Mouse (Mus musculus) neural tube, embryonic 14.5 days (tissue): Measurements from ENCODE around the gene Cfap43. TPM values are rescaled to one million over a fixed set of nuclear protein-coding genes. Genes with fewer than 3 reads are reported as not detected.

ENCODE experiments used
- ATAC-seq: fragments of 200-750 bp; cut with Nextera tagmentation; 2 replicates; pipeline ENCODE4 v1.8.0; 2017; ENCODE audit warnings: low read depth, mild to moderate bottlenecking, moderate TSS enrichment, moderate library complexity
- H3K27ac ChIP-seq: fragments of 300-500 bp; sonication (generic); 2 replicates; pipeline ENCODE4 v1.5.1; 2014; ENCODE audit warnings: low read depth, mild to moderate bottlenecking, control low read depth, low read length, moderate library complexity, mixed read lengths
- H3K27me3 ChIP-seq: fragments of 300-500 bp; sonication (generic); 2 replicates; pipeline ENCODE4 v1.6.1; 2014; ENCODE audit warnings: low read length; ENCODE audit not compliant: control insufficient read depth, insufficient read depth
- H3K36me3 ChIP-seq: fragments of 300-500 bp; sonication (generic); 2 replicates; pipeline ENCODE4 v1.6.1; 2014; ENCODE audit warnings: low read length, mixed read lengths; ENCODE audit not compliant: control insufficient read depth, insufficient read depth
- H3K4me1 ChIP-seq: fragments of 300-500 bp; sonication (generic); 2 replicates; pipeline ENCODE4 v1.6.1; 2014; ENCODE audit warnings: low read length; ENCODE audit not compliant: control insufficient read depth, insufficient read depth
- H3K4me2 ChIP-seq: fragments of 300-500 bp; sonication (generic); 2 replicates; pipeline ENCODE4 v1.6.1; 2014; ENCODE audit warnings: mild to moderate bottlenecking, low read depth, low read length, control low read depth
- H3K4me3 ChIP-seq: fragments of 300-500 bp; sonication (generic); 2 replicates; pipeline ENCODE4 v1.5.1; 2014; ENCODE audit warnings: low read depth, low read length, control low read depth, mixed read lengths
- H3K9ac ChIP-seq: fragments of 300-500 bp; sonication (generic); replicated peaks from 2 replicates; pipeline ENCODE4 v1.6.1; 2014; ENCODE audit warnings: low read depth, mild to moderate bottlenecking, control low read depth, low read length, mixed read lengths
- H3K9me3 ChIP-seq: fragments of 300-500 bp; sonication (generic); 2 replicates; pipeline ENCODE4 v1.6.1; 2016; ENCODE audit warnings: low read length; ENCODE audit not compliant: control insufficient read depth
- WGBS: fragments of 180-500 bp; shearing (Covaris S2); extraction: QIAGEN DNeasy Blood & Tissue Kit; methylation state at CpG from one replicate; pipeline ENCODE4 v1.1.7; 2014; 5-methylcytosine and 5-hydroxymethylcytosine counted together
- polyA plus RNA-seq: library from polyadenylated mRNA; unstranded; fragments of >200 nt; fragmentation: Nextera tagmentation; extraction: Ambion mirVana; gene quantifications from 2 replicates; pipeline ENCODE4 v1.2.1, GENCODE M21; 2014

Gene Cfap43
- polyA plus RNA-seq, 1 experiment from 2014 or later, result 1.7 TPM

DNA sequence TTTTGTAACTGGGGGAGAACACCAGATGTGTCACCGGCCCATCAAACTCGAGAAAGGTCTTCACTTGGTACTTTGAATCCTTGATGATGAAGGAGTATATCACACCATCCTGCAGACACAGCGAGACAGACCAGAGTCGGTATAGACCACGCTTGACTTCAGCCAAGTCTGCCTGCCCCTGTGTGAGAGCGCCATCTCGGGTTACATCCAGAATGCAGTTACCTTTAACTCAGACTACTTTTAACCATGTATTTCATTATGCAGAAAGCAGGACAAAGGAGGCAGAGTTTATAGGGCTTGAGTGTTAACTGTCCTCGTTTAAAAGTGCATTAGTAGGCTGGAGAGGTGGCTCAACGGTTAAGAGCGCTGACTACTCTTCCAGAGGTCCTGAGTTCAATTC, 107.0 kb downstream of the Cfap43 start:
- no peak overlapping the region for H3K9ac ChIP-seq
- H3K27ac ChIP-seq, result no peak overlapping the region
- no peaks in the 10 kb centered on the region for H3K9me3 ChIP-seq
- H3K36me3 ChIP-seq, result no peaks in the 10 kb centered on the region
- no peak for ATAC-seq
- WGBS, result 81% methylated on average over 10 of the region's 10 CpGs
- no peaks in the 10 kb centered on the region for H3K27me3 ChIP-seq
- H3K4me3 ChIP-seq, result no peak overlapping the region
- no peaks in the 10 kb centered on the region for H3K4me1 ChIP-seq
- H3K4me2 ChIP-seq, result no peak overlapping the region

DNA sequence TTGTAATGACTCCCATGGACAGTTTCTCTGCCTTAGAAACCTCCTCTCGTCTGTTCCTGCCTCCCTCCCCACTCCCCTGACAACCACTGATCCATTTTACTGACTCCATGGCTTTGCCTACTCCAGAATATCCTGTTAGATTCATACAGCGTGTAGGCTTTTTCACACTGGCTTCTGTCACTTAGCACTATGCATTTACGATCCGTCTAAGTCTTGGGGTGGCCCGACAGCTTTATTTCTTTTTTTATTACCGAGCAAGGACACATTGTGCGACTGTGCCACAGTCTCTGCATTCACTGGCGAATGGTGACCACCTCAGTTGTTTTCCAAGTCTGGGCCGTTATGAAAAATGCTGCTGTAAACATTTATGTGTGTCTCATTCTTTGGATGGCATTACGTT, 120.5 kb downstream of the Cfap43 start:
- Histone ChIP-seq H3K4me3 (no peak overlapping the region), H3K27me3 (no peaks in the 10 kb centered on the region), H3K4me2 (no peak overlapping the region), H3K9ac (no peak overlapping the region), H3K4me1 (no peaks in the 10 kb centered on the region), H3K36me3 (no peaks in the 10 kb centered on the region), H3K27ac (no peak overlapping the region), H3K9me3 (no peaks in the 10 kb centered on the region)
- ATAC-seq, result peak; percentile 54; the same call in 1 of the 2 replicates
- WGBS, result 22% methylated on average over 10 of the region's 10 CpGs

- Histone ChIP-seq H3K4me2 (no peak overlapping the region), H3K9me3 (no peaks in the 10 kb centered on the region), H3K27ac (no peak overlapping the region), H3K27me3 (no peaks in the 10 kb centered on the region), H3K9ac (no peak overlapping the region), H3K4me3 (no peak overlapping the region), H3K4me1 (no peaks in the 10 kb centered on the region), H3K36me3 (no peaks in the 10 kb centered on the region)
- ATAC-seq, result no peak; the same call in 1 of the 2 replicates
- 17% methylated on average over 7 of the region's 7 CpGs for WGBS
Measured at GRCm38 (mm10) chr19:47796699-47797098, 122.4 kb downstream of the Cfap43 start.

- no peaks in the 10 kb centered on the region for H3K4me1 ChIP-seq
- 43% methylated on average over 15 of the region's 15 CpGs for WGBS
- no peaks in the 10 kb centered on the region for H3K9me3 ChIP-seq
- no peaks in the 10 kb centered on the region for H3K36me3 ChIP-seq
- no peak overlapping the region for H3K4me3 ChIP-seq
- no peak overlapping the region for H3K9ac ChIP-seq
- no peak overlapping the region for H3K4me2 ChIP-seq
- no peak for ATAC-seq
- H3K27ac ChIP-seq, result no peak overlapping the region
- H3K27me3 ChIP-seq, result no peaks in the 10 kb centered on the region
Measured at GRCm38 (mm10) chr19:47795009-47795728, 123.9 kb downstream of the Cfap43 start.

DNA sequence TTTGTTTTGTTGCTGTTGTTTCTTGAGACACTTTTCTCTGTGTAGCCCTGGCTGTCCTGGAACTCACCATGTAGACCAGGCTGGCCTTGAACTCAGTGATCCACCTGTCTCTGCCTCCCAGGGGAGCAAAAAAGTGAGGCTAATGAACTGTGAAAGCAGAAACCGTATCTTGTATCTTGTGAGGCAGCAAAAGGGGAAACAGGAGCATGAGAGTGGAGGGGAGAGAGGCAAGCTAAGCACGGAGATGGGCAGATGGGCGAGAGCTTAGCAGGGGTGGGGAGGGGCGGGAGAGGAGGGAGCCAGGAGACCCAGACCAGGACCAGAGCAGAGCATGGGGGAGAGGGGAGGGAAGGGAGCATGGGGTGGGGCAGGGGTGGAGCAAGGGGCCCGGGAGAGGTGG, 124.8 kb downstream of the Cfap43 start:
- ATAC-seq, result no peak
- H3K27me3 ChIP-seq, result no peaks in the 10 kb centered on the region
- H3K4me3 ChIP-seq, result no peak overlapping the region
- H3K9ac ChIP-seq, result no peak overlapping the region
- WGBS, result 27% methylated on average over 5 of the region's 5 CpGs
- no peak overlapping the region for H3K4me2 ChIP-seq
- H3K36me3 ChIP-seq, result no peaks in the 10 kb centered on the region
- H3K9me3 ChIP-seq, result no peaks in the 10 kb centered on the region
- no peak overlapping the region for H3K27ac ChIP-seq
- H3K4me1 ChIP-seq, result no peaks in the 10 kb centered on the region

GRCm38 (mm10) chr19:47790316-47791020, 128.6 kb downstream of the Cfap43 start:
- Histone ChIP-seq H3K27me3 (no peaks in the 10 kb centered on the region), H3K9ac (no peak overlapping the region), H3K4me2 (no peak overlapping the region), H3K27ac (no peak overlapping the region), H3K36me3 (no peaks in the 10 kb centered on the region), H3K4me3 (no peak overlapping the region), H3K4me1 (no peaks in the 10 kb centered on the region), H3K9me3 (no peaks in the 10 kb centered on the region)
- no peak for ATAC-seq
- 93% methylated on average over 11 of the region's 11 CpGs for WGBS

DNA sequence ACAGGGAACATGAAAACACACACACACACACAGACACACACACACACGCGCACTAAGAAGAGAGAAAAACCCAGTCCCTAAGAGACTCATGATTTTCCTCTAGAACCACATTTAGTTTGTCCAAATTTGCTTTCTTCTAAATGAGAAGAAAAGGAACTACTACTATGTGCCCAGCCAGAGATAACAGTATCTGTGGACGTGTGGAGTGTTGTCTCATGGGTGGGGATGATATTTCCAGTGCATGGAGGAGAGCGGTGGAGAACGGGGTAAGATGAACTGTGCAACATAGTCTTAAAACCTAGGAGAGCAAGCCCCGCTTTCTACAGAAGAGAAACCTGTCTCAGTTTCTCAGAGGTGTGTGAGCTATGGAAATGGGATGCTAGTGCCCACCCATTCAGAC, 135.2 kb downstream of the Cfap43 start:
- H3K27ac ChIP-seq, result no peak overlapping the region
- H3K9ac ChIP-seq, result no peak overlapping the region
- H3K9me3 ChIP-seq, result no peaks in the 10 kb centered on the region
- no peaks in the 10 kb centered on the region for H3K36me3 ChIP-seq
- no peak overlapping the region for H3K4me3 ChIP-seq
- H3K27me3 ChIP-seq, result no peaks in the 10 kb centered on the region
- H3K4me2 ChIP-seq, result no peak overlapping the region
- no peaks in the 10 kb centered on the region for H3K4me1 ChIP-seq
- 94% methylated on average over 6 of the region's 6 CpGs for WGBS
- no peak for ATAC-seq

DNA sequence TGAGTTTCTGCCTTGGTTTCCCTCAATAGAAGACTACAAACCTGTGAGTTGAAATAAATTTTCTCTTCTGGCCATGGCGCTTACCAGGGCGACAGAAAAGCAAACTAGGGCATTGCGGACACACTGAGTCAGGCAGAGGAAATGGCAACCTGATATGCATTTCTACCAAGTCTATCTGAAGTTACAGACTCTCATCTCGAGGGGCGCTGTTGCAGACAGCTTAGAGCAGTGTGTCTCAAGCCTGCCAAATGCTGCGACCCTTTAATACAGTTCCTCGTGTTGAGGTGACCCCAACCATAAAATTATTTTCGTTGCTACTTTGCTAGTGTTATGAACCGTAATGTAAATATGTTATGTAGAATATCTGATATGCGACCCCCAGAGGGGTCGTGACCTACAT, 138.1 kb downstream of the Cfap43 start:
- Histone ChIP-seq H3K9me3 (no peaks in the 10 kb centered on the region), H3K27me3 (no peaks in the 10 kb centered on the region), H3K36me3 (no peaks in the 10 kb centered on the region), H3K4me3 (no peak overlapping the region), H3K4me1 (no peaks in the 10 kb centered on the region), H3K27ac (no peak overlapping the region), H3K4me2 (no peak overlapping the region), H3K9ac (no peak overlapping the region)
- 80% methylated on average over 11 of the region's 11 CpGs for WGBS
- ATAC-seq, result no peak

- Histone ChIP-seq H3K4me1 (no peaks in the 10 kb centered on the region), H3K27ac (no peak overlapping the region), H3K36me3 (no peaks in the 10 kb centered on the region), H3K4me2 (no peak overlapping the region), H3K27me3 (no peaks in the 10 kb centered on the region), H3K4me3 (no peak overlapping the region), H3K9me3 (no peaks in the 10 kb centered on the region), H3K9ac (no peak overlapping the region)
- no peak for ATAC-seq
- WGBS, result 87% methylated on average over 7 of the region's 7 CpGs
Measured at GRCm38 (mm10) chr19:47780145-47780544, 138.9 kb downstream of the Cfap43 start.
